Mouse (Mus musculus) mouse trophoblast stem cell (cell line): ENCODE measurements around the gene Serpina3i.

Source experiments
- in situ Hi-C, 2 experiments: fragments of 300-500 bp; cut with MseI, MboI; formaldehyde crosslinking; loops; 2 replicates in 1 of 2; 3 replicates in 1 of 2; pipeline ENCODE4 v1.15.1; 2025

Serpina3i gene

DNA sequence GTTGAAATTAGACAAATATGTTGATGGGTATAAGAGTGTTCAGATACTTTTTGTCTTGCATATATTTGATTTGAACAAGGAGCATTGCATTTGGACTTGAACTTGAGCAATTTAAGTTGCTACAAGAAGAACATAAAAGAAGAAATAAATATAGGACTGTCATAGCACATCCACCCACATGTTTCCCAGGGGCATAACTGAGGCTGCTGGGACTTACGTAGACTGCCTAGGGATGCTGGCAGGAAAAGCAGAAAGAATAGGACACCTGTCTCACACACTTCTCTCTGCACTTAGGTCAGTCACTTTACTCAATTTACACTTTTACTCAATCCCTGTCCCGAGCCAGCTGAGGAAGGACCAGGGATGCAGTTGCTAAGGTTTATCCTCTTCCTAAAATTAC, 31.0 kb downstream of the Serpina3i start:
- in situ Hi-C loops, result no loop called here

- in situ Hi-C loops, result no loop called here
Measured at GRCm38 (mm10) chr12:104298049-104298448, 35.1 kb downstream of the Serpina3i start.

DNA sequence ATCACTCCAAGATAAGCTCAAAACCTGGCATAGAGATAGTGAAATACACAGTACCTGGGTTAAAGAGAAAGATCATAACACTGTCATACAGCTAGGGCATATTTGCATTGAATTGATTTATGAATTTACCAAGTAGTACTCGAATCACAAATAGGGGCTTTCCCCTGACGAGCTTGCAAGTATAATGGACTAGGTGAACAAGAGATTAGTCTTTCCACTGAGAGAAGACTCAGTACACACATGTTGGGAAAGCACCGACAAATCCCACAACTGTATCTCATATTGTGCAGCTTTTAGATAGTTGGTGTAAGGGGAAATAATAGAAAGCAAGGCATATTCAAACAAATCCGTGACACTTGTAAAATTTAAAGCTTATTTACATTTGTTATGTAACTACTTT, 43.1 kb downstream of the Serpina3i start:
- in situ Hi-C loops, result no loop called here

GRCm38 (mm10) chr12:104314253-104314652, 51.3 kb downstream of the Serpina3i start, which contains the start of gene Serpina3j:
Gene Serpina3j, plus strand, starts transcription at chr12:104314553.
- in situ Hi-C loops, result no loop called here
